Mouse (Mus musculus) activated CD4-positive, CD25-positive, alpha-beta regulatory T cell (primary cell): Measurements from ENCODE around the gene Vmn1r232. TPM values are rescaled to one million over a fixed set of nuclear protein-coding genes. Genes with fewer than 3 reads are reported as not detected.

Experiments
- polyA plus RNA-seq, 2 experiments: library from polyadenylated mRNA; unstranded; fragments of 100-300 nt; shearing (Covaris generic); gene quantifications; one replicate each; pipeline ENCODE4 v1.2.1; 2017

The Vmn1r232 gene
- polyA plus RNA-seq: not detected

DNA sequence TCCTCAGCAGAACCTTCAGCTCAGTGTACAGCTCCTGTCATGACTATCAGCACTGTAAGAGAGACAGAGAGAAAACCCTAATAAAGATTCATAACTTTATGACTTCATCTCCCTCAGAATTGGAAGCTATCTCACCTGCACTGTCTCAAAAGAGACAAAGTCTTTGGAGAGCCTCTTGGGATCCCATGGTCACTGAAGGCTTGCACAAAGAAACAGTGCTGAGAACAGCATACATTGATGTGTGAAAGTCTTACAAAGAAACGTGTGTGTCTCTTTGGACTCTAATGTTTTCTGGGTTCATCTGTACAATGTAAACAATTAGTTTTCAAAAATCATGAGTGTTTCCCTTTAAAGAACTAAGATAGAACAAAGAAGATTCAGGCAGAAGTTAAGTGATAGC lies at the start of gene Vmn1r232:
Gene Vmn1r232 (minus strand): TSS at position 101 of the 400 bp plus-strand sequence.

GRCm38 (mm10) chr17:20944985-20945891 lies 25.7 kb upstream of the Vmn1r232 start, which contains the start of gene Ppp2r1a:
Gene Ppp2r1a, plus strand, starts transcription at chr17:20945311.

GRCm38 (mm10) chr17:20904991-20905390 lies 14.5 kb downstream of the Vmn1r232 start, which contains the start of gene Vmn1r231:
Gene Vmn1r231, minus strand, starts transcription at chr17:20905091.

Other genes with a start within 250 kb of the Vmn1r232 start
- gene Vmn1r226, start 236.9 kb downstream of the Vmn1r232 start, polyA plus RNA-seq: not detected
- not detected for gene Vmn1r227, start 189.9 kb downstream of the Vmn1r232 start, polyA plus RNA-seq
- gene Vmn1r228, start 133.6 kb downstream of the Vmn1r232 start, polyA plus RNA-seq: not detected
- under 1 TPM in 1 of 2 experiments, not detected in 1; 0.17 TPM for gene Vmn1r229, start 108.2 kb downstream of the Vmn1r232 start, polyA plus RNA-seq
- gene Vmn1r230, start 79.3 kb downstream of the Vmn1r232 start, polyA plus RNA-seq: not detected
- under 1 TPM in 1 of 2 experiments, not detected in 1; 0.25 TPM for gene Vmn1r231, start 14.6 kb downstream of the Vmn1r232 start, polyA plus RNA-seq
- gene Ppp2r1a, start 25.6 kb upstream of the Vmn1r232 start, polyA plus RNA-seq: 100 to 1,000 TPM; 246 to 264 TPM
- under 1 TPM in 1 of 2 experiments, not detected in 1; 0.61 TPM for gene Vmn1r233, start 76.8 kb upstream of the Vmn1r232 start, polyA plus RNA-seq
- 10 to 100 TPM; 14.2 to 17.7 TPM for gene Zfp160, start 89.2 kb upstream of the Vmn1r232 start, polyA plus RNA-seq